Mouse (Mus musculus) erythroblast, embryonic 14.5 days (primary cell): ENCODE data around the gene Sec31b.

Source experiments
- GATA1 ChIP-seq: IDR thresholded peaks from 2 replicates; pipeline ENCODE4 v1.6.1; 2012; ENCODE audit warnings: low read length, inconsistent platforms, mixed read lengths
- TAL1 ChIP-seq: IDR thresholded peaks from 3 replicates; pipeline ENCODE4 v1.6.1; 2012; ENCODE audit warnings: low read length, inconsistent platforms, mixed read lengths

GRCm38 (mm10) chr19:44514521-44515451 lies 30.9 kb downstream of the Sec31b start:
- TF ChIP-seq TAL1 (no peak), GATA1 (no peak)
